Mouse (Mus musculus): ENCODE results near the gene Lgr6. TPM values are rescaled to one million over a fixed set of nuclear protein-coding genes. Genes with fewer than 3 reads are reported as not detected.

Gene Lgr6
- polyA plus RNA-seq, 1 experiment = 1.3 TPM

GRCm38 (mm10) chr1:135060174-135060573 lies 44.9 kb downstream of the Lgr6 start:
- DNase-seq = no peak
- WGBS = 34% methylated on average over 6 of the region's 6 CpGs
- Histone ChIP-seq H3K27me3 (ENCODE audit: control insufficient read depth, insufficient read depth, low read length) (no peaks in the 10 kb centered on the region), H3K36me3 (ENCODE audit: control insufficient read depth, insufficient read depth, low read length) (no peaks in the 10 kb centered on the region), H3K27ac (ENCODE audit: control insufficient read depth, insufficient read depth, low read length) (no peak overlapping the region), H3K4me1 (replicated peaks; ENCODE audit: control insufficient read depth, insufficient read depth, low read length) (peaks cover 11% of the 10 kb centered on the region), H3K4me3 (ENCODE audit: control insufficient read depth, insufficient read depth, low read length) (no peak overlapping the region)
- no peak for TF ChIP-seq POLR2A (IDR thresholded peaks at IDR 0.05; ENCODE audit: control insufficient read depth, extremely low read depth, insufficient read depth, low read length, poor library complexity)
- TF ChIP-seq CTCF (IDR thresholded peaks at IDR 0.05; ENCODE audit: borderline replicate concordance, control insufficient read depth, extremely low read depth, insufficient read depth, low read length, poor library complexity) = no peak

GRCm38 (mm10) chr1:135056901-135057300 lies 48.2 kb downstream of the Lgr6 start:
- Histone ChIP-seq H3K36me3 (ENCODE audit: control insufficient read depth, insufficient read depth, low read length) (no peaks in the 10 kb centered on the region), H3K27ac (ENCODE audit: control insufficient read depth, insufficient read depth, low read length) (no peak overlapping the region), H3K27me3 (ENCODE audit: control insufficient read depth, insufficient read depth, low read length) (no peaks in the 10 kb centered on the region), H3K4me3 (ENCODE audit: control insufficient read depth, insufficient read depth, low read length) (no peak overlapping the region), H3K4me1 (replicated peaks; ENCODE audit: control insufficient read depth, insufficient read depth, low read length) (no peaks in the 10 kb centered on the region)
- no peak for DNase-seq
- TF ChIP-seq CTCF (IDR thresholded peaks at IDR 0.05; ENCODE audit: borderline replicate concordance, control insufficient read depth, extremely low read depth, insufficient read depth, low read length, poor library complexity) (no peak), POLR2A (IDR thresholded peaks at IDR 0.05; ENCODE audit: control insufficient read depth, extremely low read depth, insufficient read depth, low read length, poor library complexity) (no peak)
- 89% methylated on average over 8 of the region's 8 CpGs for WGBS

GRCm38 (mm10) chr1:135054121-135054520 lies 51.0 kb downstream of the Lgr6 start:
- no peak for TF ChIP-seq CTCF (IDR thresholded peaks at IDR 0.05; ENCODE audit: borderline replicate concordance, control insufficient read depth, extremely low read depth, insufficient read depth, low read length, poor library complexity)
- TF ChIP-seq POLR2A (IDR thresholded peaks at IDR 0.05; ENCODE audit: control insufficient read depth, extremely low read depth, insufficient read depth, low read length, poor library complexity) = no peak
- no peak for DNase-seq
- H3K4me1 ChIP-seq (replicated peaks; ENCODE audit: control insufficient read depth, insufficient read depth, low read length) = no peaks in the 10 kb centered on the region
- WGBS = 73% methylated on average over 5 of the region's 5 CpGs
- H3K4me3 ChIP-seq (ENCODE audit: control insufficient read depth, insufficient read depth, low read length) = no peak overlapping the region
- H3K27ac ChIP-seq (ENCODE audit: control insufficient read depth, insufficient read depth, low read length) = no peak overlapping the region
- no peaks in the 10 kb centered on the region for H3K27me3 ChIP-seq (ENCODE audit: control insufficient read depth, insufficient read depth, low read length)
- no peaks in the 10 kb centered on the region for H3K36me3 ChIP-seq (ENCODE audit: control insufficient read depth, insufficient read depth, low read length)

GRCm38 (mm10) chr1:135044439-135044838 lies 60.6 kb downstream of the Lgr6 start:
- no peak overlapping the region for H3K27ac ChIP-seq (ENCODE audit: control insufficient read depth, insufficient read depth, low read length)
- H3K4me3 ChIP-seq (ENCODE audit: control insufficient read depth, insufficient read depth, low read length) = no peak overlapping the region
- H3K4me1 ChIP-seq (replicated peaks; ENCODE audit: control insufficient read depth, insufficient read depth, low read length) = no peaks in the 10 kb centered on the region
- no peaks in the 10 kb centered on the region for H3K36me3 ChIP-seq (ENCODE audit: control insufficient read depth, insufficient read depth, low read length)
- 98% methylated on average over 2 of the region's 2 CpGs for WGBS
- no peaks in the 10 kb centered on the region for H3K27me3 ChIP-seq (ENCODE audit: control insufficient read depth, insufficient read depth, low read length)
- DNase-seq = no peak
- TF ChIP-seq POLR2A (IDR thresholded peaks at IDR 0.05; ENCODE audit: control insufficient read depth, extremely low read depth, insufficient read depth, low read length, poor library complexity) (no peak), CTCF (IDR thresholded peaks at IDR 0.05; ENCODE audit: borderline replicate concordance, control insufficient read depth, extremely low read depth, insufficient read depth, low read length, poor library complexity) (no peak)

- 22% methylated on average over 5 of the region's 5 CpGs for WGBS
- peaks cover 5% of the 10 kb centered on the region; the same call in 1 of the 2 replicates for H3K4me1 ChIP-seq (replicated peaks; ENCODE audit: control insufficient read depth, insufficient read depth, low read length)
- H3K27ac ChIP-seq (ENCODE audit: control insufficient read depth, insufficient read depth, low read length) = no peak overlapping the region
- TF ChIP-seq CTCF (IDR thresholded peaks at IDR 0.05; ENCODE audit: borderline replicate concordance, control insufficient read depth, extremely low read depth, insufficient read depth, low read length, poor library complexity) = no peak
- no peak for TF ChIP-seq POLR2A (IDR thresholded peaks at IDR 0.05; ENCODE audit: control insufficient read depth, extremely low read depth, insufficient read depth, low read length, poor library complexity)
- H3K27me3 ChIP-seq (ENCODE audit: control insufficient read depth, insufficient read depth, low read length) = no peaks in the 10 kb centered on the region
- H3K36me3 ChIP-seq (ENCODE audit: control insufficient read depth, insufficient read depth, low read length) = no peaks in the 10 kb centered on the region
- no peak overlapping the region for H3K4me3 ChIP-seq (ENCODE audit: control insufficient read depth, insufficient read depth, low read length)
- DNase-seq = peak; percentile 21
These were observed 68.8 kb downstream of the Lgr6 start for GRCm38 (mm10) chr1:135036297-135036696.

GRCm38 (mm10) chr1:135032658-135033057 lies 72.4 kb downstream of the Lgr6 start:
- DNase-seq = no peak
- Histone ChIP-seq H3K27me3 (ENCODE audit: control insufficient read depth, insufficient read depth, low read length) (no peaks in the 10 kb centered on the region), H3K4me3 (ENCODE audit: control insufficient read depth, insufficient read depth, low read length) (no peak overlapping the region), H3K36me3 (ENCODE audit: control insufficient read depth, insufficient read depth, low read length) (no peaks in the 10 kb centered on the region), H3K27ac (ENCODE audit: control insufficient read depth, insufficient read depth, low read length) (no peak overlapping the region), H3K4me1 (replicated peaks; ENCODE audit: control insufficient read depth, insufficient read depth, low read length) (peaks cover 12% of the 10 kb centered on the region)
- TF ChIP-seq CTCF (IDR thresholded peaks at IDR 0.05; ENCODE audit: borderline replicate concordance, control insufficient read depth, extremely low read depth, insufficient read depth, low read length, poor library complexity) (no peak), POLR2A (IDR thresholded peaks at IDR 0.05; ENCODE audit: control insufficient read depth, extremely low read depth, insufficient read depth, low read length, poor library complexity) (no peak)
- WGBS = 90% methylated on average over 8 of the region's 8 CpGs

- TF ChIP-seq POLR2A (IDR thresholded peaks at IDR 0.05; ENCODE audit: control insufficient read depth, extremely low read depth, insufficient read depth, low read length, poor library complexity) = no peak
- no peaks in the 10 kb centered on the region for H3K36me3 ChIP-seq (ENCODE audit: control insufficient read depth, insufficient read depth, low read length)
- peaks cover 7% of the 10 kb centered on the region for H3K4me1 ChIP-seq (replicated peaks; ENCODE audit: control insufficient read depth, insufficient read depth, low read length)
- 58% methylated on average over 2 of the region's 2 CpGs for WGBS
- no peaks in the 10 kb centered on the region for H3K27me3 ChIP-seq (ENCODE audit: control insufficient read depth, insufficient read depth, low read length)
- no peak overlapping the region for H3K27ac ChIP-seq (ENCODE audit: control insufficient read depth, insufficient read depth, low read length)
- DNase-seq = no peak
- H3K4me3 ChIP-seq (ENCODE audit: control insufficient read depth, insufficient read depth, low read length) = no peak overlapping the region
These were observed 75.0 kb downstream of the Lgr6 start for GRCm38 (mm10) chr1:135030121-135030520.

Data from thymus, adult 2 months (tissue).